Mouse (Mus musculus) adrenal gland, adult 2 months (tissue): ENCODE measurements around the gene Ptpro. TPM values are rescaled to one million over a fixed set of nuclear protein-coding genes. Genes with fewer than 3 reads are reported as not detected.
"Not testable (repeated sequence)": the region's sequence is repeated elsewhere in the genome, so short reads cannot be mapped to it uniquely, and the experiment has no call there.

Experiments
- DNase-seq: peaks from one replicate; pipeline ENCODE4 v3.0.0; 2021
- polyA plus RNA-seq: library from polyadenylated mRNA; depleted of rRNA; stranded (reverse); fragments of >200 nt; gene quantifications from 2 replicates; pipeline ENCODE4 v1.2.3, GENCODE M21; 2012
- total RNA-seq, 2 experiments: library from RNA; stranded (reverse); gene quantifications; 2 replicates each; pipeline ENCODE4 v1.2.3; 2021

Ptpro gene
- total and polyA plus RNA-seq, 3 experiments, result 0.89 to 2.3 (median 0.99) TPM

GRCm38 (mm10) chr6:137386935-137387334 lies 134.8 kb downstream of the Ptpro start:
- DNase-seq, result no peak

- no peak for DNase-seq
Observed at GRCm38 (mm10) chr6:137395075-137395474, 143.0 kb downstream of the Ptpro start.

- no peak for DNase-seq
Observed at GRCm38 (mm10) chr6:137396106-137396793, 144.1 kb downstream of the Ptpro start.

GRCm38 (mm10) chr6:137397358-137397757 lies 145.2 kb downstream of the Ptpro start:
- no peak for DNase-seq

GRCm38 (mm10) chr6:137404196-137404595 lies 152.1 kb downstream of the Ptpro start:
- no peak for DNase-seq

- no peak for DNase-seq
Observed at GRCm38 (mm10) chr6:137405690-137406089, 153.6 kb downstream of the Ptpro start.

GRCm38 (mm10) chr6:137410510-137410909 lies 158.4 kb downstream of the Ptpro start:
- DNase-seq, result no peak

- DNase-seq, result no peak
Observed at GRCm38 (mm10) chr6:137411901-137412378, 159.8 kb downstream of the Ptpro start.

- DNase-seq, result no peak
Observed at GRCm38 (mm10) chr6:137413045-137413444, 160.9 kb downstream of the Ptpro start.

- DNase-seq, result peak; percentile 38
Observed at GRCm38 (mm10) chr6:137414531-137415405, 162.6 kb downstream of the Ptpro start.

- no peak for DNase-seq
Observed at GRCm38 (mm10) chr6:137422777-137423176, 170.7 kb downstream of the Ptpro start.

GRCm38 (mm10) chr6:137423830-137424229 lies 171.7 kb downstream of the Ptpro start:
- no peak for DNase-seq

GRCm38 (mm10) chr6:137425500-137426432 lies 173.6 kb downstream of the Ptpro start:
- no peak for DNase-seq

GRCm38 (mm10) chr6:137433521-137434137 lies 181.5 kb downstream of the Ptpro start:
- DNase-seq, result no peak

GRCm38 (mm10) chr6:137437486-137437885 lies 185.4 kb downstream of the Ptpro start:
- DNase-seq, result no peak

- DNase-seq, result no peak
Observed at GRCm38 (mm10) chr6:137437902-137438580, 185.9 kb downstream of the Ptpro start.

- DNase-seq, result no peak
Observed at GRCm38 (mm10) chr6:137440559-137441486, 188.7 kb downstream of the Ptpro start.

- no peak for DNase-seq
Observed at GRCm38 (mm10) chr6:137443089-137443488, 191.0 kb downstream of the Ptpro start.

GRCm38 (mm10) chr6:137446116-137446515 lies 194.0 kb downstream of the Ptpro start:
- not testable (repeated sequence) for DNase-seq
